Mouse (Mus musculus): ENCODE measurements around the gene Stk33. TPM values are rescaled to one million over a fixed set of nuclear protein-coding genes. Genes with fewer than 3 reads are reported as not detected.

Gene Stk33
- total RNA-seq, 1 experiment from 2014 or later = 0.41 TPM

DNA sequence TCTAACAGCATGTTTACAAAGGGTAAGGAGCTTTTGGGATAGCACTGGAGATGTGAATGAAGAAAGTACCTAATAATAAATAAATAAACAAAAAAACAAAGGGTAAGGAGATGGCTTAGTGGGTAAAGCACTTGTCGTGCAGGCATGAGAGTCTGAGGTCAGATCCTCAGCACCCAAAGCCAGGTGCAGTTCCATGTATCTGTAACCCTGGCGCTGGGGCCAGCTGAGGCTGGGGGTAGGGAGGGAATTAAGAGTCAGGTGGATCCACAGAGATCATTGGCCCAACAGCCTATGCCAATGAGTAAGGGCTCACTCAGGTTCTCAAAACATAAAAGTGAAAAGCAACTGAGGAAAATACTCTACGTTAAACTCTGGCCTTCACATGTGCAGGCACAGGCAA lies 91.6 kb downstream of the Stk33 start:
- DNase-seq = no peak

DNA sequence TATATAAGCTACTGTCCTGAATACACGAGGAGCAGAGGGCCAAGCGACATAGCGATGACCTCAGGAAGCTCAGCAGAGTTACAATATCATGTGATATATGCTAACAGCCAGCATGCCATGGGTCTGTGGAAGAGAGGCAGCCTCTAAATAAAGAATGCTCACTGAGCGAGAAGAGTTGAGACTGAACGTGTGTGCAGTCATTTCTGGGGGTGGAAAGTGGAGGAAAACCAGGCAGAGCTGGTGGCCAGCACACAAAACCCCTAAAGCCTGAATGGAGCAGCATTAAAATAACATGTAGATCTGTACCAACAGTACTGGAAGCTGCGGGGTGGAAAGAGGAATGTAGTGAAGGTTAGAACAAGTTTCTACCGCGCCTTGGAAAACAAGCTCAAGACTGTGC lies 107.2 kb downstream of the Stk33 start:
- DNase-seq = no peak

DNA sequence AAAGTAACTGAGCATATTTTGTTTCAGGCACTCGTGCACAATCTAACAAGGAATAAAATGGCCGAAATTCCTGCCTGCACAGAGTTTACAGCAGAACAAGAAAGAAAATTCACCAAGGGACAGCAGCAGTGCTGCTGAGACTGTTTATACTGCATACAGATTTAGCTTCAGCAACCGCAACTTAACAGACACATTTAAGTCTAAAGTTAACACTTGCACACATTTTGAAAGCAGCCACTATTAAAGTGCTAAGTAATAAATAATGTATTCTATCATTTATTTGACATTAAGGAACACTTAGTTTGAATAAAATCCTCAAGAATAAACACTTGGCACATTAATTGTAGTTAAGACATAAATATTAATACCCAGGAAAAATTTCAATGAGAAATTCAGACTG lies 110.1 kb downstream of the Stk33 start:
- DNase-seq = no peak

DNA sequence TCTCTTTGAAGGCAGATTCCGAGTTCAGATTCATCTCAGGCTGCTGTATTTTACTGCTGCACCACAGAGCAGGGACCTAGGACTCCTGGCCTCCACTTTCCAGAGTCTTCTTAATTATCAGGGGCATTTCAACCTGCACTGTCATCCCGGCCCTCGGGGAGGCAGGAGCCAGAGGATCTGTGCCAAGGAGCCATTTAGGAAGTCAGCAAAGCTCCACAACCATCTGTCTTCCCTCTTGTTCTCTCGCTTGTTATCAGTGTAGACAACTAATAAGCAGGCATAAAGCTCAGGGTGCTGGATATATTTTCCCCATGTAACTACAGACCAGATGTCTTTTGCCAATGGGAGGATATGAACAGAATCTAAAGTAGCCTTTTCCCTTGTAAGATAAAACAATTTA lies 112.1 kb downstream of the Stk33 start:
- no peak for DNase-seq

DNA sequence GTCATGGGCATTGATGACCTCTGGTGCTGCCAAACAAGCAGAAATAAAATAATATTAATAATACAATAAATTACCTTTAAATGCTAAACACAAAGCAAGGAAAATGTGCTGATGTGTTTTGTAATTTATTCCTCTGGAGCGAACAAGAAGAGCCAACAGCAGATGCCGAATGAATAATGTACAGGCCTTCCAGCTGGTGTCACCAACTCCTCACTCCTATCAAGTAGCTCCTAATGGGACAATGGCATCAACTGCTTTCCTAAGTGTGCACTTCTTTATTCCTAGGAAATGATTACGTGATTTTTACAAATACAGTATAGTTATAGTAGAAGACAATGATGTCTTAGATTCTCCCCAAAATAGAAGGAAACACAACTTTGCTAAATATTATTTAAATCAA lies 113.2 kb downstream of the Stk33 start:
- DNase-seq = no peak

DNA sequence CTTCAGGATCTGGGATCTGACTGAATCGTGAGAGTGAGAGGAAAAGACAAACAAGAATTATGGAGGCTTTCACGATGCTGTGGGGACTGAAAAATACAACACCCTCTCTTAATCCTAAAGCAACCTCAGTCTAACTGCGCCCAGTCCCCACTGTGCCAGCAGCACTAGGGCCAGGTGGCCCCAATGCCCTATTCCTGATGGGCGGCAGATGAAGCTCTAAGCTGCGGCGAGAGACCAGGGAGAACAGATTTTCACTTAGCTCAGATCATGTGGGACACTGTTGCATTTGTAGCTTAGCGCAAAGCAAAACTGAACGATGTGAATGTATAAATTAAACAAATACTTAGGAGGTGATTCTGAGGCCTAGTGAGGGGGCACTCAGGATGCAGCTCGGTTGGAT lies 113.7 kb downstream of the Stk33 start:
- DNase-seq = no peak

DNA sequence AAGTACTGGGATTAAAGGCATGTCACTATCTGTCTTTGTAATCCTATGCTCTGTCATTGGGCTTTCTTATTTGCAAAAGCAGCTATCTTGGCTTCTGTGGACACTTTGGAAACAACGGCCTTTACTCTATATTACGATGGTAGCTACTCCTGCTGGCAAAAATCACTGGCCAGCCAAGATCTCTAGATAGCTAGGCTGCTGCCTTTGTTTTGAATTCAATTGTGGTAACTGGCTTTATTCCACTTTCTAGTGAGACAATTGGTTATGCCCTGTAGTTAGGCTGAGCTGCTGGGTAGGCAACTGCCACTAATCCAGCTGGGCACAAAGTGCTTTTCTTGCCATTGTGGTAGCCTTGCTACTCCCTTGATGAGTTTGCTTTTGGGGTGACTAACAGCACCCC lies 129.4 kb downstream of the Stk33 start:
- no peak for DNase-seq

DNA sequence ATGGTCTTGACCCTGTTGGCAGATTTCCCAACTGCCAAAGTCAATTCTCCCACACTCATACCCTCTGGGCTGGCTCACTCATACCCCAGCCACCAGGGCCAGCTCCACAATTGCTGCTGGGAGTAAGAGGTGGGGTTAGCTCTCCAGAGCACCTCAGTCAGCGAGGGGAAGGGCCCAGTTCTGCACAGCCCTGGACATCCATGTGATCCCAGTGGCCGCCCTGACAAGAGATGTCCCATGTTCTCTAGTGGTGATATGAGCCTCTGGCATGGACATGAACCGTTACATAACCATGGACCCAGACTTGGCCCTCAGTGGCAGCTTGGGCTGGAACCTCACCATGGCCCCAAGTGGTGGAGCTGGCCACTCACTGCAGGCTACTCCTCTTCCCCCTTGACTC lies 143.1 kb downstream of the Stk33 start:
- DNase-seq = peak; percentile 17

DNA sequence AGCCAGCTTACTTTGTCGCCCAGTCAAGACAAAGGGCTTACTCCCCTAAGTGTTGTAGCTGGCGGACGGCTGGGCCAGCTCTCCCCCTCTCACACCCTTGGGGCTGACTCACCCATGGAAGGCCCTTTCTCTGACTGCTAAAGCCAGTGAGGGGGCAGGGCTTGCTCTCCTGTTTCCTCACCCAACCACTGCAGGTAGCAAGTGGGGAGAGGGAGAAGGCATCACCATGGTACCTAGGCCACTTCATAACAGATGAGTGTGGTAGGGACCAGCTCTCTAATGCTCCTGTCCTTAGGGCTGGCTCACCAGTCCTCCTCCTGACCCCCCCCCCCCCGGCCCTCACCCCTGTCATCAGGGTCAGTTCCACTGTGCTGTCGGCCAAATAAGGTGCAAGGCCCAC lies 143.5 kb downstream of the Stk33 start:
- peak; percentile 19 for DNase-seq

DNA sequence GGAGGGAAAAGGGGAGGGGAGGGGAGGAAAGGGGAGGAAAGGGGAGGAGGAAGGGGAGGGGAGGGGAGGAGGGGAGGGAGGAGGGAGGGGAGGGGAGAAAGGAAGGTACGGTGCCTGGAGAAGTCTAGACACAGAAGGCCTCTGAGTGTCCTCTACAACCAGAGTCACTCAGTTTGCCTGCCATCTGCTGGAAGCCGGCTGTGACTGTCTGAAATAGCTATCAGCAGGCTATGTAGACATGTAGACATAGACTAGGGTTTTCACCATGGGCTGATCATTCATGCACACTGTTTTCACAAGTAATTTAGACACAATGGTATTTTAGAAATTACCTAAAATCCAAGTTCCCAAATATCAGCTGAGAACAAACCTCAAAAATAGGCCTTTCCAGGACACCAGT lies 148.4 kb downstream of the Stk33 start:
- DNase-seq = peak; percentile 43

DNA sequence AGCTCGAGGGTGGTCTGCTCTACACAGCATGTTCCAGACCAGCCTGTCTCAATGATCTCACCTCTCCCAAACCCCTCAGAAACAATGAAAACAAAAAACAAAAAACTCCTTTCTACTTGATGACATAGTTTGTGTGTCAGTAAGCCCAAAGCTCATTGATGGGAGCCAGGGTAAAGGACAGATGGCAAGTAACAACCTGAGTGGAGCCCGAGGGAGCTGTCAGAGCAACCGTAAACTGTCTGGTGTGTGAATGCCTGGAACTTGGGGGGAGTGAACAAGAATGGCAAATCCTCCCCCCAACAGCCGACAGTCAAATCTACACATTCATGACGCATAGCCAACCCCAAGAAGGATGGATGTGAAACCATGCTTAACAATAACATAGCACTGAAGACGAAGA lies 149.8 kb downstream of the Stk33 start:
- no peak for DNase-seq

DNA sequence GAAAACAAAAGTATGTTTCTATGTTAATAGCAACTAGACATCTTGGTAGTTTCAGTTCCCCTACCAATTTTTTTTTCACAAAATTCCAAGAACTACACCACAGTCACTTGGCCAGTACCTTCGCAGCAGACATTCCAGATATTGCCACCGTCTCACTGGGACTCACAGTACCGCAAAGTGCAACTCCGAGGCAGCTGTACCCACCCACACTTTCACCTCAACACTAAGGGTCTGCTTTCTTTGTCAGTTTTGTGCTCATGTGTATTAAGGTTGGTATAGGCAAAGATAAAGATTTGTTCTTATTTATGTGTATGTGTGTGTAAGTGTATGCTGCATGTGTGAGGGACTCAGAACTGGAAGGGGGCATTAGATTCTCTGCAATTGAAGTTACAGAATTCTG lies 156.8 kb downstream of the Stk33 start:
- no peak for DNase-seq

DNA sequence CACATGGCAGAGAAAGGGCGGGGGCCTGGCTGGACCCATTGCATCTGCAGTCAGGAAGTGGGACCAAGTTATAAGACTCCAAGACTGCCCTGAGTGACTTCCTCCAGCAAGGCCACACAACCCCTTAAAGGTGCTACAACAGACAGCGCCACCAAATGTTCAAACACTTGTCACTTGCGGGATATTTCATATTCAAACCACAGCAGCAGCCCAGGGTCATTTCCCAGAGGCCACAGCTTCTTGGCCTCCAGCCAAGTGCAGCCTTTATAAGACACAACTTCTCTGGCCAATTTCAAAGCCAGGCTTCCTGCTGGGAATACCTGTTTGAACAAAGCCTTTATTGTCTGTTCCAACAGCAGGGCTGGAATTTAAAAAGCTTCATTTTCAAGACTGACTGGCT lies 162.3 kb downstream of the Stk33 start:
- peak; percentile 79 for DNase-seq

DNA sequence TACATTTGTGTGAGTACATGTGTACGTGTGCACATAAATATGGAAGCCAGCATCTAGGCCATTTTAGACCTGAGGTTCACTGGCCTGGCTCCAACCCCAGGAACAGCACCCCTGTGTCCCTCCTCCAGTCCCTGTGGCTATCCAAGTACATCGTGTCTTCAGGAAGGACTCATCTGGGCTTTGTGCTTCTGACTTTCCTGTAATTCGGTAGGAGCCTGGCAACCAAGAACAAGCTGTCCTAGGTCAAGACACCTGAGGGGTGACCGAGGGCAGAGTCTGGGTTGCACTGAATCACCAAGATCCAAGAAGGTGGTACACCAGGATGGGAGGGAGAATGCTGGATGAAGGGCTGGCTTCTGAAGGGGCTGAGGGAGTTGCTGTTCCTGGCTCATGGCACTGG lies 163.0 kb downstream of the Stk33 start:
- no peak for DNase-seq

DNA sequence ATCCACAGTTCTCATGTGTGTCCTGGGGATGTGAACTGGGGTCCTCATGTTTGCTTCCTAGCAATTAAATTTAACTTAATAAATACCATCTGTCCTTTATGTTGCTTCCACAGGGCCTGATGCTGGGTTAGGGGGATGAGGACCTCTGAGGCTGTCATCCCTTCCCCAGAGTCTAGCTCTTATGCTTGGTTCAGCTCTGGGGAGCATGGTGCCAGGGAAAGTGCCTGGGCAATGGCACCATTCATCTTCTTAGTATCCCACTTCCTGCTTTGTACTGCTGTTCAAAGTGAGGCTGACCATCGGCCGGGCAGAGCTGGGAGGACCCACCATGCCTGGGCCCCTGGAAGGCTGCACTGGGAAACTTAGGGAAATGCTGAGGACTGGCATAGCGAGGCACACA lies 163.7 kb downstream of the Stk33 start:
- DNase-seq = no peak

DNA sequence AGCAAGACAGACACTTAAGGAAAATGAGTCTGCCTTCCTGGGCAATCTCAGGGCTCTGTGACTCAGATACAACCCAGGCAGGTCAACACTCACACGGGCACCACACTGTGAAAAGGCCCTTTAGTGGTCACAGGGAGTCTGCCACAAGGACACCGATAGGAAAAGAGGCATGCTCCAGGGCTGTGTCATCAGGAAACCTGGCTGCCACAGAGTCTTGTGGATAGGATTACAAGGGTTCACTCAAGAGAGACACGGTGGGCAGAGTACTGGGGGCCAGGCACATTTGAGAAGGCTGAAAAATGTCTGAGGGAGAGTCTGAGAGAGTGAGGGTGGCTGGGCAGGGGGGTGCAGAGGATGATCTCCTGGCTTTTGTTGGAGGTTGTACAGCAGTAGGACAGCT lies 164.6 kb downstream of the Stk33 start:
- DNase-seq = peak; percentile 15

DNA sequence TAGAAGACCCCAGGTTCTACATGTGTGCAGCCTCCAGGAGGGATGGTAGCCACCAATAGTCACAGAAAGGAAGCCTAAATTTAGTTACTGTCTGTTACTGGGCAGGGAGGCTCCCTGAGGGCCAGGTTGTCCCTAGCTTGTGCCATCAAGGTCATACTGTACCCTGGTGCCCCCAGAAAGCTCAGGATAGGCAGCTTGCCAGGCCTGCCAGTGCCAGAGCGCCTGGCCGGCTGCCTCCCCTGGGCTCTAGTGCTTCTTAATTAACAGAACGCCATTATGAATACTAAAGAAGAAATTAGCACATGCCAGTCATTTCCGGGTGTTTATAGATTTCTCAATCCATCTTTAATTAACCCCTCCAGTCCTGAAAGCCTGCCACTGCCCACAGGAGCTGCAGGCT lies 169.8 kb downstream of the Stk33 start:
- DNase-seq = peak; percentile 20

DNA sequence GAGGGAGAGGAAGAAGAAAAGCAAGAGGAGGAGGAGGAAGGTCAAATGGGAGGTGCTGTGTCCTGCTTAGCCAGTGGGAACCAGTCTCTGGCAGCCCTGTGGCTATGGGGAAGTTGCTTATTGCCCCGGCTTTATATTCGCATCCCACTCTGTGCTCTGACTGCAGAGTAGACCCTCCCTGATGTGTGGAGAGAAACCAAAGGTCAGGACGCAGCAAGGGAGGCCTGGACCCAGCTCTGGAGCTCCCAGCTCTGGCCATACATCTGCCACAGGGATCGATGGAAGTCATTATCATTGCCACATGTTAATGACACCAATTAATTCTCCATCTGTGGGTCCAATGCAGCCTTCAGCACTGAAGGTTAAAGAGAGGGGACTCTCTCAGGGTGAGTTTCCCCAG lies 171.5 kb downstream of the Stk33 start:
- DNase-seq = no peak

DNA sequence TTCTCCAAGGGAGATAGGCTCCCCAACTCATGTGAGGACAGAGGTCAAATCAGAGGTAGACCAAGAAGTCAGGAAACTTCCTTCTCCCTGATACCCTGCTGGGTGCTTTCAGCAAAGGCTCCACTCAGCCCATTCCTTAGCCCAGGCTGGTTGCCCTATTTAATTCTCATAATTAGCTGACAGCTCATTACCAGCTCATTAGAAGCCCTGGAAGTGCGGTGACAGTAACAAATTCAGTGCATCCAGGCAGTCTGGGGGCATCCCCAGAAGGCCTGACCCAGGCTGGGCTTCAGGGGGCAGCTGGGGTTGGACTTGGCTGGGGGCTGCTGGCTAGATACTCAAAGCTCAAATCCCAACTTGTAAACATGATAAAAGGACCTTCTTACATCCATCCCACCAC lies 172.7 kb downstream of the Stk33 start:
- DNase-seq = no peak

DNA sequence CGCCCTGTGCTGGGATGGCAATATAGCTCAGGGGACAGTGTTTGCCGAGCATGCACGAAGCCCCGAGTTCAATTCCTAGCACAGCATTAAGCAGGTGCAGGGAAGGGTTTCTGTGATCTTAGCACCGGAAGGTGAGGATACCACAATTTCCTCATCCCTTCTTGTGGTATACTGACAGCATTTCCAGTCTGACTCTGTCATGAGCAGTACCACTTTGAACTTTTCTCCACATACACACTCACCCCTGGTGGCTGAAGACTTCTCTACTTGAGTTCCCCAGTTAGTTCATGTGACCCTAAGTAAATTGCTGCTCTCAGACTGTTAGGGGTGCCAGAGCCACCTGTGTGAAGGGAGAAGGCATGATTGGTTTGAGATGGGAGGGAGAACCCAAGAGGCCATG lies 173.3 kb downstream of the Stk33 start:
- no peak for DNase-seq

DNA sequence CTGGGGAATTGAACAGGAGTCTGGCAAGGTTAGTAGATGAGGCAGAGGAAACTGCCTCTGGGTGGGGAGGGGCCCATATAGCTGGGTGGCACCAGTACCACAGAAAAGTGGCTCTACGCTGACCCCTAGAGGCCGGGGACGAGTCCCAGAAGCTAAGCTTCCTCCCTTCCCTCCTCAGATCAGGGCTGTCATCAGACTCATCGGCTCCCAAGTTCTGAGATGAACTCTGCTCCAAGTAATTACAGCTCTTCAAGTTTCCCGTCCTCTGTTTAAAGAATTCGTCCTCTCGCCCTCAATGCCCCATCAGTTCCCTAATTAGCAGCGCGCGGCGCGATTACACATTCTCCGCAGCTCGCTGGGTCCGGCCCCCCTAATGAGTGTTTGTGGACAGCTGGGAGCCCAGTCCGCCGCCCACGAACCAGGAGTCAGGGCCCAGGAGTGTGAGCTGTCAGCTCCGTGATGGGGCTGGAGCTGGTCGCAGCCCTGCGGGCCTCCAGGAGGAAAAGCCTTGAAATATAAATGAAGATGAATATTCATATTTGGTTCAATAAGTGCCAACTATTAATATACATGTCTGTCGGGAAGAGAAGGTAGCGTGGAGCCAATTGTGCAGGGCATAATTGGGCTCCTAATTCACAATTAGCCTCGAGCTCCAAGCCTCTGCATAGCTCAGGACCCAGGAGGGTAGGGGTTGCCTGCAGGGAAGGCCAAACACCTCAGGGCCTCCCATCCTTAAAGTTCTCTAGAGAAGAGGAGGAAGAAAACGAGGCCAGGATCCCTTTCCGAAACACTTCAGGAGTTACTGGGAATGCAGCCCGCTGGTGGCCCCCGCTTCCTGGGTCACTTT lies 183.2 kb downstream of the Stk33 start:
- peak; percentile 80 for DNase-seq

DNA sequence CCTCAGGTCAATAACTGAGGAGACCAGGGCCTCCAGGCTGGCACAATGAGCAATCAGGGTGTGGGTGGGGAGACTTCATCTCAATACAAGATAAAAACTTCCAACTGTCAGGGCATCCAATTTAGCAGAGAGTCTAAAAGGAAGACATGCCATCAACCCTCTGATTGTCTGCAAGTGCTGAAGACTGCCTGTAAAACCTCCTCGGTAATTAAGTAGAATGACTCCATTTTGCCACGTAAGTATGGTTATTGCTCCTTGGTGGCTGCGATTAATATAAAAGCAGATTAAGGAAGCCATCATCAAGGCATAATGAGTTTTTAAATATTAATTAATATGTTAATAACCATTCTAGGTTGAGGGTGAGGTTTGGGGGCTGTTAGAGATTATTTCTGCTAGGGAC lies 187.5 kb downstream of the Stk33 start:
- no peak for DNase-seq

DNA sequence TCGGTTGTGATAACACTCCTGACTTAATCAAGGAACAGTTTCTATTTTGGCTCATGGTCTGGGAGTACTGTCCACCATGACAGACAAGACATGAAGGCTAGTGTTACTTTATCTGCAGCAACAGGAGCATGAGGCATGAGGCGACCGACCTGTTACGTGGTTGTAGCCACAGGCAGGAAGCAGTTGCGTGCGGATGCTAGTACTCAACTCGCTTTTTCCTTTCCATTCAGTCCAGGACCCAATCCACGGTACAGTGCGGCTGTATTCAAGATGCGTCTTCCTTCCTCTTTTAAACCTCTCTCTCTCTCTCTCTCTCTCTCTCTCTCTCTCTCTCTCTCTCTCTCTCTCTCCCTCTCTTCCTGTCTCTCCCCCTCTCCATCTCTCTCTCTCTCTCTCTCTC lies 194.1 kb downstream of the Stk33 start:
- DNase-seq = no peak

DNA sequence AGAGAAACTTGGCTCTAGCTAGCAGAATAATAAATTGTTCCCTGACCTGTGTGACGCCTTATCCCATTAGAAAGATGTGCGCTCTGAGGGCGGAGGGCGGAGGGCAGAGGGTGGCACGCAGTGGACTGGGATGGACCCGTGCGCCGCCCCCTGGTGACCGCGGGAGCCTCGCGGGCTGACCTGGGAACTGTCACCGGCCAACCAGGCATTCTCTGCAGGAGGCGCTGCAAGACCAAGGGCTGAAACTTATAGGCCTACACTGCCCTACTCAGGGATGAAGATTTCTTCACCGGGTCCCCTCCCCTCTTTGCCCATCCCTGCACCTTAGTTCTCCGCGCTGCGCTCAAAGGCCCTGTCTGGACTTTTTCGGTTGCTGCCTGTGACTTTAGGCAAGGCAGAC lies 197.6 kb downstream of the Stk33 start:
- peak; percentile 59 for DNase-seq

DNA sequence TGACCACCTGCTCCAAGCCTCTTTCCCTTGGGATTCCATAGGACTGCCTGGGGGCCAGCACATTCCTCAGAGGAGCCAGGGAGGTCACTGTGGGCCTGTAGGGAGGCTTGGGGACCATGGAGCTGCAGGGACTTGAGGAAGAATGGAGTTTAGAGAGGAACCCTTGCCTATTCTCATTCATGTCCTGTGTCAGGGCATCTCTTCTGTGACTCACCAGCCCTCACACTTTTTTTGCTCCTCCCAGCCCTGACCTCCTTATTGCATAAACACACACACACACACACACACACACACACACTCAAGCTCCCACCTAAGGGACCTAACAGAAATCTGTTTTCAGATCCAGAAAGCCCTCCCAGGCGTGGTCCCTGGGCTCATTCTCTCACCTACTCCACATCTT lies 199.5 kb downstream of the Stk33 start:
- DNase-seq = peak; percentile 52

Measured in adrenal gland, postnatal 14 days (tissue).